Mouse (Mus musculus): Measurements from ENCODE around the gene Pemt.
"Not testable (repeated sequence)": the region's sequence is repeated elsewhere in the genome, so short reads cannot be mapped to it uniquely, and the experiment has no call there.

Gene Pemt

GRCm38 (mm10) chr11:59952892-59953291, 93.4 kb downstream of the Pemt start:
- peak; percentile 58 for DNase-seq (ENCODE audit: low read depth, low spot score)

- DNase-seq (ENCODE audit: low read depth, low spot score), result peak; percentile 38
Observed at GRCm38 (mm10) chr11:59948401-59948767, 97.9 kb downstream of the Pemt start.

- peak; percentile 97 for DNase-seq (ENCODE audit: low read depth, low spot score)
Observed at GRCm38 (mm10) chr11:59947752-59948400, 98.4 kb downstream of the Pemt start, which contains the start of gene Med9. Med9 (plus strand) TSS chr11:59948206.

- not testable (repeated sequence) for DNase-seq (ENCODE audit: low read depth, low spot score)
Observed at GRCm38 (mm10) chr11:59944855-59945254, 101.4 kb downstream of the Pemt start.

GRCm38 (mm10) chr11:59941391-59941790, 104.9 kb downstream of the Pemt start:
- DNase-seq (ENCODE audit: low read depth, low spot score), result peak; percentile 57

GRCm38 (mm10) chr11:59940645-59941044, 105.6 kb downstream of the Pemt start:
- DNase-seq (ENCODE audit: low read depth, low spot score), result no peak

- no peak for DNase-seq (ENCODE audit: low read depth, low spot score)
Observed at GRCm38 (mm10) chr11:59939821-59940220, 106.5 kb downstream of the Pemt start.

- DNase-seq (ENCODE audit: low read depth, low spot score), result no peak
Observed at GRCm38 (mm10) chr11:59937615-59938014, 108.7 kb downstream of the Pemt start.

GRCm38 (mm10) chr11:59937023-59937422, 109.3 kb downstream of the Pemt start:
- no peak for DNase-seq (ENCODE audit: low read depth, low spot score)

GRCm38 (mm10) chr11:59933943-59934342, 112.3 kb downstream of the Pemt start:
- peak; percentile 25 for DNase-seq (ENCODE audit: low read depth, low spot score)

- DNase-seq (ENCODE audit: low read depth, low spot score), result no peak
Observed at GRCm38 (mm10) chr11:59932560-59933337, 113.5 kb downstream of the Pemt start.

- no peak for DNase-seq (ENCODE audit: low read depth, low spot score)
Observed at GRCm38 (mm10) chr11:59930031-59930430, 116.3 kb downstream of the Pemt start.

- peak; percentile 89 for DNase-seq (ENCODE audit: low read depth, low spot score)
Observed at GRCm38 (mm10) chr11:59921265-59921664, 125.0 kb downstream of the Pemt start.

All from ZHBTc4 (cell line).